Mouse (Mus musculus) CD4-positive naive resting alpha-beta T cell, adult 57 days (primary cell): ENCODE data around the gene Stpg3. TPM values are rescaled to one million over a fixed set of nuclear protein-coding genes. Genes with fewer than 3 reads are reported as not detected.

Experiments
- total RNA-seq: library from RNA; stranded (reverse); gene quantifications from one replicate; pipeline ENCODE4 v1.2.4, GENCODE M21; 2023

Gene Stpg3
- not detected for total RNA-seq

DNA sequence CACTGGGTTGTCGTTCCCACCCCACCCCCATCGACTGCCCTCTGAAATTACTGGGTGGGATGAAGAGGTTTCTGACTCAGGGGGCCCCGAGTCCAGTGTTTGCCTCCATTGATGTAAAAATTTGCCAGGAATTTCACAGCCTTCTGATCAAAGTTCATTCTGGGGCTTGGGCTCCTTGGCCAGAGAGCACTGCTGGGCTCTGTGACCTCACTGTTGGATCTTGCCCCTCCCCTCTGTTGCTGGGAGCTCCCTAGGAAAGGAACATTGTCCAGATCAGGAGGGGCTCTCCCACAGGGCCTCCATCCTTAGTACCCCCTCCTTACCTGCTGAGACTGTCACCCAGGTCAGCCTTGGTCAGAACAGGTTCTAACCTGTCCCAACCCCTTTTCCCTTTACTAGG lies at the start of gene Stpg3:
Gene Stpg3 (minus strand): TSS at position 194 of the 400 bp plus-strand sequence.

DNA sequence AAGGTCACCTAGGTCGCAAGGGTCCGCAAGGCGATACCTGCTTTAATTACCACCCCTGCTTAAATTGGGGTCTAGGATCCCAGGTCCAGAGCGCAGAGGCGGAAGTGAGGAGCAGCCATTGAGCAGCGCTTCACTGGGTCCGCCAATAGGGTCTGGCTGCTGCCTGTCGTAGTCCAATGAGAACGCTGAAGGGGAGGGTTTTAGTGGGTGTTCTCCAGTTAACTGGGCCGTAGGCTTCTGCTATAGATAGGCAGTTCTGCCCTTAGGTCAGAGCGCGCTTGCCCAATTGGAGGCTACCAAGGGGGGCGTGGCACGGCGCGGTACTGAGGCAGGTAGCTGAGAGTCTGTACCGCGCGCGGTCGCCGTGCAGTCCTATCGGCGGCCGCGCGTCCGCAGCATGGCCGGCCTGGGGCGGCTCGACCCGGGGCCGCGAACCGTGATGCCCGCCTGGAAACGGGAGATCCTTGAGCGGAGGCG lies 47.9 kb upstream of the Stpg3 start, which contains the start of gene Tprn:
Gene Tprn (plus strand): TSS at position 328 of the 477 bp plus-strand sequence.

DNA sequence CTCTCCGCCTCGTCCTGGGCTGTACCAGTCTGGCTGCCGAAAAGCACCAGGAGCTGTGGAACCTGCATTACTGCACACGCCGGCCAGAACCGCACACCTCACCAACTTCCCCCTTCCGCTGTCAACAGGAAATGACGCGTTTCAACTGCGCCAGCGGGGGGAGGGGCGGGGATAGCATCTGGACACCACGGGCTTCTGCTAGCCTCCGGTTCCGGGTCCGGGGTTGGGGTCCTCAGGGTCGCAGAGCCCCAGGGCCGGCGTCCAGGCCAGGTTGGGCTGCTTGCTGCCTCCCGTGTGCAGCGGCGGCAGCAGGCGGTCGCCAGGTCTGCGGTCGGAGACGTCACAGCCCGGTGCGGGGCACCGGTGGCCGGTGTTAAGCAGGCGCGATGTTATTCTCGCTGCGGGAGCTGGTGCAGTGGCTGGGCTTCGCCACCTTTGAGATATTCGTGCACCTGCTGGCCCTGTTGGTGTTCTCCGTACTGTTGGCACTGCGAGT lies 40.9 kb upstream of the Stpg3 start, which contains the start of gene Tmem203:
Gene Tmem203 (plus strand): TSS at position 156 of the 496 bp plus-strand sequence.

DNA sequence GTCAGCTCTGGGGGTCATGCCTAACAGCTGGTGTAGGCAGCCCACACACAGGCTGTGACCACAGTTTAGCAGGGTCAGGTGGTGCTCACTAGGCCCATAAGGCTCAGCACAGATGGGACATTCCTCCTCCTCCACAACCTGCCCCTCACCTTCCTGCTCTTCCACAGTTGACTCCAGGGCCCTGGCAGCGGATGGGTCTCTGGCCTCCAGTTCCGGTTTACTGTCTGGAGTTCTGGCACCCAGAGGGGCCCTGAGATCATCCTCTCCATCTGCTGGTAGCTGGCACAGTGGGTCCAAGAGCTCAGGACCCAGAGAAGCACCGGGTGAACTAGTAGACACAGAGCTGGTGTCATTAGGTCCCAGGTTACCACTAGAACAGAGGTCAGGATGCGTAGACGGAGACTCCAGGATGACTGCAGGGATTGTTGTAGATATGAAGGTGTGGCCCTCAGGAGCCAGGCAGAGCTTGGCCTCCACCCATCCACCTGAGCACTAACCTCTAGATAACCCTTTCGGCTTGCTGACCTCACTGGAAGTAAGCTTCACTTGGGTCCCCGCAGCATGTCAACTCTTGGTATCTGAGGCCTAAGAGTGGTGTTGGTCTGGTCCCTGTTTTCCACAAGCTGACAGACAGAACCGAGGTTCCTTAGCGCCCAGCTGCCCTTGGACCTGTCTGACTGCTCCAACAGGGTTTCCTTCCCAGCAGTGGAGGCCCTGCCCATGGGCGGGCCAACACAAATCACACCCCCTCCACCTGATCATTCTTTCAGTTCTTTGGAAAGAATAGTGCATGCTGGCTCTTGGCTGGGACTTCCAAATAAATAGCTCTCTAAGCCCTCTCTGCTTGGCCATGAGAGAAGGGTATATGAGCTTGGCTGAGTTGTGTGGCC lies 32.0 kb upstream of the Stpg3 start, which contains the start of gene AL732309.1:
Gene AL732309.1 (minus strand): TSS at position 681 of the 890 bp plus-strand sequence.

DNA sequence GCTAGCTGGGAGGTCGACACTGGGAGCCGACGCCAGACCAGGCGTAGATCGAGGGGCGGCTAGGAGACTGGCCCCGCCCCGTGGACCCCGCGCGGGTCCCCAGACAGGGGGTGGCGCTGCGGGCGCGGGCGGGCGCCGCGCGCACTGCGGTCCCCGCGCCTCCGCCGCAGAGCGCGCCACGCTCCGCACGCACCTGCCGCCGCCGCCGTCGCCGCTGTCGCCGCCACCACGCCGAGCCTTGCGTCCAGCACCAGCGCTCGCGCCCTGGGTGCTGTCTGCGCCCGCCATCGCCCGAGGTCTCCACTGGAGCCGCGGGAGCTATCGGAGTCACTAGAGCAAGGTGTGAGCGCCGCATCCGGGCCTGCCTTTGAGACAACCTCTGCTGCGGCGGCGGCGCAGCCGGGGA lies 27.7 kb upstream of the Stpg3 start, which contains the start of the genes Rnf208 and Cysrt1:
Gene Rnf208 (plus strand): TSS at position 155 of the 406 bp plus-strand sequence.
Gene Cysrt1 (minus strand): TSS at position 352 of the 406 bp plus-strand sequence.

DNA sequence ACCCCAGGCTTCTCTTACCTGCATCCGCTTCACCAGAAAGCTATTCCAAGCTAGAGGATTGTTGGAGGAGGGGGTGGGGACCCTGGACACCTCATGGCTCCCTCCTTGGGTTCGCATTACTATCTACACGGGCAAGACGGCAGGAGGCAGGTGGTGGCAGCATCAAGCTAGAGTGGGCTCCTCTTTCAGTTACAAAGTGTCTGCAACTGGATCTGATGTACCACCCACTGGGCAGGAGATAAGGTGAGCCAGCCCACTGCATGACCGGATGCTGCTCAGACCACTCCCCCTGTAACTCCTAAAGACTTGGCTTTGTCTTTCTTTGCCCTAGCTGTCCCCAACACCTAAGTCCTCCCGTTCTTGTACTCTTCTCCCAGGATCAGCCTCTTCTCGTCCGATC lies 22.2 kb upstream of the Stpg3 start, which contains the start of gene Rnf224:
Gene Rnf224 (minus strand): TSS at position 174 of the 400 bp plus-strand sequence.

DNA sequence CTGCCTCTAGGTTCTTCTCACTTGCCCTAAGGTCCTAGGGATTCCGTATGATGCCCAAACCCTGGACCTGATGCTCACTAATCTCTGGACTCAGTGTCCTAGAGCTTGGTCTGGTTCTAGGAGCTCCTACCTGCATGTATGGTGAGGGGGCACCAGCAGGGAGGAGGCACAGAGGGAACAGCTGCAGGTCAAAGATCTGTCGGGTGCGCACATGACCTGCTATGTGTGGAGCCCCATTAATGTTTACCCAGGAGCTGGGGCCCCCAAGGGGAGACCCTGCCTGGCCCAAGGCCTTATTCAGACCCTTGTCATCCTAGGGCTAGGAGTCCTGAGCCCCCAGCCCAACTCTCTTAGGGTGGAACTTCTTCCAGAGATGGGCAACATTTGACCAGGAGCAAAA lies 19.6 kb upstream of the Stpg3 start, which contains the start of gene Slc34a3:
Gene Slc34a3 (minus strand): TSS at position 315 of the 400 bp plus-strand sequence.

DNA sequence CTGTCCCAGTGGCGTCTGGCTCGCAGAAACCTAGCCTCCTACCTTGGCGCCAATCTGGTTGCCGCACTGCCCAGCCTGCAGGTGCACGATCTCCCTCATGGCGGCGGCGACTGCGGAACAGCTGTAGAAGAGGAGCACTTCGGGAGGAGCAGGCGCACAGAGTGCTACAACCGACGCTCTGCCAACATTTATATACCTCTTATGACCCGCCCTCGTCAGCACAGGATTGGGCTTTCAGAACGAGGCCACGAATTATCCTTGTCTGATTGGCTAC lies 10.0 kb upstream of the Stpg3 start, which contains the start of gene Tubb4b:
Gene Tubb4b (minus strand): TSS at position 211 of the 274 bp plus-strand sequence.

DNA sequence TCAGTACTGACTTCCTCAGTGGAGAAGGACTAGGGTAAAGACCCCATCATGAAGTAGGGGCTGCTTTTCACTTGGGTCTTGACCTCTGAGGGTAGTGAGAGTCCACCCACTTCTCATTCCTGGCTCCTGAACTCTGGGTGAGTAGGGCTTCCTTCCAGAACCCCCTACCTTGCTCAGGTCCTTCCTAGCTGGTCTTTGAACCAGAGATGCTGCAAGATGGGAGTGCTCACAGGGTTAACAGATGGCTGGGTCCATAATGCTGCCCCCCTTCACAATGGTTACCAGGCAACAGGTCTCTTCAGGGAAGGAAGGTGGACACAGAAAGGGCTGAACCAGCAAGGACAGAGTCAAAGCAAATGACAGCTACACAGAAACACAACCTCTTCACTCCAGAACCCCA lies 4.0 kb upstream of the Stpg3 start, which contains the start of gene Fam166a:
Gene Fam166a (plus strand): TSS at position 301 of the 400 bp plus-strand sequence.

DNA sequence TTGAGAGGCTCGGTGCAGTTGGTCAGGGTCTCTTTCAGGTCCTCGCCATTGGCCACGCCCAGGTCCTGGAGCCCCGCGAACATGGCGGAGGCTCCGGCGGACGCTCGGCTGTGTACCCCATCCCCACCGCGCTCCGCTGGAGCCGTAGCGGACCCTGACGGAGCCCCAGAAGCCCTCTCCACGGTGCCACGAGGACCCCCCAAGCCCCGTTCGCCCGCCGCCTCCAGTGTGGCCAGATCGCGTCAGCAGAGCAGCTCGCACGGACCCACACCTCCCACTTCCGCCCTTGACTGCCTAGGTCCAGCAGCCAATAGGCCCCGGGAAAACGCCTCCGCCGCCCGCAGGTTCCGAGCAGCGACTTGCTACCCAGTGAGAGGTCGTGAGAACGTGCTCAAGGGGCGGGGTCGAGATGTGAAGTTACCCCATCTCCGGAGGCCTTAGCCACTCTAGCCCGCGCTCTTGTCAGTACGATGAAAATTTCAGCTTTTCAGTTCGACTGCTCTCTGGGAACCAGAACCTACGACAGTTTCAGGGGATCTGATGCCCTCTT lies 3.2 kb downstream of the Stpg3 start, which contains the start of gene Nelfb:
Gene Nelfb (minus strand): TSS at position 369 of the 550 bp plus-strand sequence.

DNA sequence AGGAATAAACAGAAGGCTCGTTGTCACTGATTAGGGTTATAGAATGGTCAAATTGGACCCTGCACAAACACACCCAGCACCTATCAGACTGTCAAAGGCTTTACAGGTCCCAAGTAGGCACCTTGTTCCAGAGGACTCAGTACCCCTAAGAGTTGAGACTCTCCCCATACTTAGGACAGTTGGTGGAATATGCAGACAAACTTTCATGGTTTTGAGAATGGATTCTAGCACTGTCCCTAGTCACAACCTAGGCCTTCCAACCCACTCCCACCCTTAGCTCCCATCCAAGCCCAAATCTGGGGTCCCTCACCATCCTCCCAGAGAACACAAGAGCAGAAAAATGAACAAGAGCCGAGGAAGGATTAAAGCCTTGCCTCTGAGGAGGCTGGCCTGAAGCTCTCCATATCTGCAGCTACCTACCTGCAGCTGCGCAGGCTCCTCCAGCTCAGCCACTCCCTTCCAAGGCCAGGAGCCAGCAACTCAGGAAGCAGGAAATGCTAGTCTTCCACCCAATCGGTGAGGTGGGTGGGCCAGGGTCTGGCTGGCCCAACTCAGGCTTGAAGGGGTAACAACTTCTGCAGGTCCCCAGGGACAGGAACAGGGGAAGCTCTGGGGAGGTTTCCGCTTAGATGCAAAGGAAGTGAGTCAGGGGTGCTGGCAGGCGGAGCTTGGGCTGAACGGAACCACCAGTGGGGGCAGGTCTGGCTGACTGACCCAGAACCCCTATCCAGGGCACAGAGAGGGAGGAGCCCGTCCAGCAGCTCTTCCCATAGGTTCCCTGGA lies 18.1 kb downstream of the Stpg3 start, which contains the start of gene Tor4a:
Gene Tor4a (minus strand): TSS at position 715 of the 783 bp plus-strand sequence.

DNA sequence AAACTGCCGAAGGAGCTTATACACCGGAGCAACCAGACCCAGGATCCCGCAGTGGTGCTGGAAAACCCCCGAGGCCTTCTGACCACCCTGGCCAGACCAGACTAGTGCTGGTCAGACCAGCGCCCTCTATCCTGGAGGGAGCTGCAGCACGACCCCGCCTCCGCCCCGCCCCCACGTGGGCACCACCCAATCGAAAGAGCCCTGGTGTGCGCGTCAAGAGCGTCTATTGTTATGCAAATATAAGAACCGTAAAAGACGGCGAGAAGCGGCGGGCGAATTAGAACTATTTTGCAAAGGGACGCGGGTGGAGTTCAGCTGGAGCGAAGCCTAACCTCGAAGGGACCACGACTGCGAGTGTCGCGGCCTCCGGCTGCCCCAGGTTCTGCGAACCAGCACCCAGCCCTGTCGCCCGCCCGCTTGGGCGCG lies 33.9 kb downstream of the Stpg3 start, which contains the start of gene Nrarp:
Gene Nrarp (plus strand): TSS at position 281 of the 426 bp plus-strand sequence.

Other genes with a start within 250 kb of the Stpg3 start
- gene Mrpl41, start 239.5 kb downstream of the Stpg3 start, total RNA-seq: 25.7 TPM
- 177 TPM for gene Pnpla7, start 238.6 kb downstream of the Stpg3 start, total RNA-seq
- 22.3 TPM for gene Nsmf, start 160.3 kb downstream of the Stpg3 start, total RNA-seq
- gene Entpd8, start 134.3 kb downstream of the Stpg3 start, total RNA-seq: not detected
- not detected for gene Noxa1, start 119.5 kb downstream of the Stpg3 start, total RNA-seq
- 5.2 TPM for gene Nrarp, start 33.9 kb downstream of the Stpg3 start, total RNA-seq
- 23.0 TPM for gene Tor4a, start 17.8 kb downstream of the Stpg3 start, total RNA-seq
- 63.7 TPM for gene Nelfb, start 3.1 kb downstream of the Stpg3 start, total RNA-seq
- gene Fam166a, start 4.1 kb upstream of the Stpg3 start, total RNA-seq: not detected
- gene Tubb4b, start 10.1 kb upstream of the Stpg3 start, total RNA-seq: 113 TPM
- gene Slc34a3, start 19.7 kb upstream of the Stpg3 start, total RNA-seq: not detected
- gene Rnf224, start 22.1 kb upstream of the Stpg3 start, total RNA-seq: not detected
- not detected for gene Rnf208, start 27.6 kb upstream of the Stpg3 start, total RNA-seq
- gene Cysrt1, start 27.8 kb upstream of the Stpg3 start, total RNA-seq: not detected
- 5.9 TPM for gene AL732309.1, start 32.2 kb upstream of the Stpg3 start, total RNA-seq
- gene Tmem203, start 40.8 kb upstream of the Stpg3 start, total RNA-seq: 24.4 TPM
- 29.6 TPM for gene Tprn, start 48.0 kb upstream of the Stpg3 start, total RNA-seq
- gene Ssna1, start 57.8 kb upstream of the Stpg3 start, total RNA-seq: 35.2 TPM
- 99.3 TPM for gene Anapc2, start 57.8 kb upstream of the Stpg3 start, total RNA-seq
- not detected for gene Tmem210, start 73.5 kb upstream of the Stpg3 start, total RNA-seq
- not detected for gene Lrrc26, start 75.3 kb upstream of the Stpg3 start, total RNA-seq
- gene Grin1, start 104.5 kb upstream of the Stpg3 start, total RNA-seq: not detected
- gene Man1b1, start 117.7 kb upstream of the Stpg3 start, total RNA-seq: 50.6 TPM
- gene Dpp7, start 141.7 kb upstream of the Stpg3 start, total RNA-seq: 17.2 TPM
- gene Uap1l1, start 151.0 kb upstream of the Stpg3 start, total RNA-seq: 10.3 TPM
- gene Sapcd2, start 157.7 kb upstream of the Stpg3 start, total RNA-seq: 0.74 TPM
- gene Entpd2, start 181.2 kb upstream of the Stpg3 start, total RNA-seq: 1.4 TPM
- 0.98 TPM for gene Npdc1, start 184.7 kb upstream of the Stpg3 start, total RNA-seq
- gene Fut7, start 208.6 kb upstream of the Stpg3 start, total RNA-seq: 0.59 TPM
- gene Abca2, start 214.1 kb upstream of the Stpg3 start, total RNA-seq: 69.0 TPM
- gene Clic3, start 242.2 kb upstream of the Stpg3 start, total RNA-seq: not detected
- gene Paxx, start 246.5 kb upstream of the Stpg3 start, total RNA-seq: 92.6 TPM